30 mouse cellular contexts compared by ENCODE assay signal in genomic region chr16:94092511-94093150, GRCm38 (mm10). TPM values are rescaled to one million over a fixed set of nuclear protein-coding genes. Genes with fewer than 3 reads are reported as not detected.
DNase-seq lines count a peak whose midpoint lies in the region; ATAC-seq and TF ChIP-seq lines count a peak whose summit lies in the region.
"Had no signal": no experiment of that assay in that cellular context is flagged by ENCODE, and none has a peak within 500 bp of the region (broad histone marks: within the 10 kb centered on the region; RNA-seq: fewer than 3 reads in every experiment).

No protein-coding gene starts in this region.

- no peak overlapping the region for H3K9ac ChIP-seq in forebrain, embryonic 15.5 days (replicated peaks)
- no peak overlapping the region for H3K9ac ChIP-seq in kidney, postnatal 0 days (ENCODE audit: low read depth, low read length)
- H3K9ac ChIP-seq in limb, embryonic 11.5 days (ENCODE audit: low read length): no peak overlapping the region
- H3K9ac ChIP-seq: embryonic facial prominence, embryonic 13.5 days; forebrain, embryonic 13.5 days; heart, embryonic 15.5 days; hindbrain, embryonic 13.5 days; limb, embryonic 12.5 days; liver, embryonic 15.5 days; lung, embryonic 14.5 days had no signal

- TF ChIP-seq CTCF in kidney, postnatal 0 days (IDR thresholded peaks at IDR 0.05; ENCODE audit: low read depth): no peak

- no peak overlapping the region for H3K4me2 ChIP-seq in forebrain, embryonic 15.5 days (replicated peaks)
- H3K4me2 ChIP-seq in kidney, postnatal 0 days (ENCODE audit: low read length): 0 out of 2 replicates have a peak overlapping the region, but pooled peaks have one; percentile 13
- H3K4me2 ChIP-seq in limb, embryonic 11.5 days (ENCODE audit: low read depth, severe bottlenecking): no peak overlapping the region
- H3K4me2 ChIP-seq: embryonic facial prominence, embryonic 13.5 days; forebrain, embryonic 13.5 days; heart, embryonic 15.5 days; hindbrain, embryonic 13.5 days; limb, embryonic 12.5 days; liver, embryonic 15.5 days; lung, embryonic 14.5 days had no signal

- WGBS in forebrain, embryonic 10.5 days: 1% methylated on average over 12 of the region's 12 CpGs
- 1% methylated on average over 12 of the region's 12 CpGs for WGBS in forebrain, embryonic 15.5 days
- WGBS in kidney, postnatal 0 days: 4% methylated on average over 12 of the region's 12 CpGs
- 1% methylated on average over 12 of the region's 12 CpGs for WGBS in embryonic facial prominence, embryonic 10.5 days
- WGBS in limb, embryonic 11.5 days: under 1% methylated on average over 12 of the region's 12 CpGs

- H3K4me1 ChIP-seq in forebrain, embryonic 10.5 days: peaks cover 37% of the 10 kb centered on the region
- H3K4me1 ChIP-seq in forebrain, embryonic 15.5 days: peaks cover 5% of the 10 kb centered on the region; the same call in 1 of the 2 replicates
- peaks cover 5% of the 10 kb centered on the region; the same call in 1 of the 2 replicates for H3K4me1 ChIP-seq in kidney, postnatal 0 days (replicated peaks; ENCODE audit: insufficient read depth, low read length)
- peaks cover 43% of the 10 kb centered on the region for H3K4me1 ChIP-seq in embryonic facial prominence, embryonic 10.5 days
- peaks cover 6% of the 10 kb centered on the region; the same call in 1 of the 2 replicates for H3K4me1 ChIP-seq in limb, embryonic 11.5 days (ENCODE audit: control insufficient read depth, insufficient read depth, low read length)
- H3K4me1 ChIP-seq: liver, embryonic 15.5 days had no signal

- no peak overlapping the region for H3K27ac ChIP-seq in forebrain, embryonic 10.5 days
- H3K27ac ChIP-seq in forebrain, embryonic 15.5 days (replicated peaks): no peak overlapping the region
- H3K27ac ChIP-seq in kidney, postnatal 0 days: no peak overlapping the region
- H3K27ac ChIP-seq in embryonic facial prominence, embryonic 10.5 days (replicated peaks): no peak overlapping the region
- no peak overlapping the region for H3K27ac ChIP-seq in limb, embryonic 11.5 days (replicated peaks; ENCODE audit: low read depth, low read length)
- H3K27ac ChIP-seq: embryonic facial prominence, embryonic 13.5 days; forebrain, embryonic 13.5 days; heart, embryonic 10.5 days; heart, embryonic 15.5 days; hindbrain, embryonic 13.5 days; limb, embryonic 12.5 days; liver, embryonic 15.5 days; stomach, postnatal 0 days had no signal

- H3K4me3 ChIP-seq in forebrain, embryonic 10.5 days: no peak overlapping the region
- H3K4me3 ChIP-seq in forebrain, embryonic 15.5 days: no peak overlapping the region
- H3K4me3 ChIP-seq in kidney, postnatal 0 days (replicated peaks; ENCODE audit: low read depth, low read length): no peak overlapping the region; the same call in 1 of the 2 replicates
- H3K4me3 ChIP-seq in embryonic facial prominence, embryonic 10.5 days: no peak overlapping the region
- H3K4me3 ChIP-seq in limb, embryonic 11.5 days (ENCODE audit: low read depth, low read length): no peak overlapping the region
- H3K4me3 ChIP-seq: embryonic facial prominence, embryonic 13.5 days; forebrain, embryonic 13.5 days; heart, embryonic 10.5 days; heart, embryonic 15.5 days; hindbrain, embryonic 13.5 days; limb, embryonic 12.5 days; liver, embryonic 15.5 days had no signal

- peak; percentile 32 for DNase-seq in forebrain, embryonic 10.5 days (ENCODE audit: extremely low spot score, low spot score)
- DNase-seq in kidney, postnatal 0 days (ENCODE audit: low spot score): no peak
- no peak for DNase-seq in kidney, adult 9 months
- DNase-seq in embryonic facial prominence, embryonic 10.5 days (ENCODE audit: low spot score): peak; percentile 44
- peak; percentile 42 for DNase-seq in limb, embryonic 11.5 days (ENCODE audit: low spot score)
- DNase-seq in cerebellum, adult 18-20 months: no peak
- DNase-seq: adrenal gland, postnatal 14 days; cerebellum, adult 11 months; cerebellum, adult 9-11 months; gastrocnemius, postnatal 25 days; heart, adult 11 months; kidney, adult 11 months; kidney, postnatal 10 days; lung, embryonic 14.5 days; lung, postnatal 14 days; right cerebral cortex, postnatal 4 days; thymus, adult 18-20 months; thymus, postnatal 25 days had no signal

- no peak for ATAC-seq in forebrain, embryonic 15.5 days (replicated peaks)
- no peak for ATAC-seq in kidney, postnatal 0 days (replicated peaks; ENCODE audit: low FRiP score, low read depth)
- ATAC-seq in limb, embryonic 11.5 days (ENCODE audit: insufficient number of reproducible peaks, low FRiP score, low TSS enrichment, low read depth): no peak
- ATAC-seq: forebrain, embryonic 13.5 days had no signal

- H3K27me3 ChIP-seq in forebrain, embryonic 10.5 days (ENCODE audit: poor library complexity, severe bottlenecking): peaks cover 100% of the 10 kb centered on the region
- H3K27me3 ChIP-seq in forebrain, embryonic 15.5 days: peaks cover 96% of the 10 kb centered on the region
- H3K27me3 ChIP-seq in kidney, postnatal 0 days (ENCODE audit: insufficient read depth, low read length): peaks cover 88% of the 10 kb centered on the region
- peaks cover 100% of the 10 kb centered on the region for H3K27me3 ChIP-seq in embryonic facial prominence, embryonic 10.5 days (replicated peaks; ENCODE audit: low read depth, poor library complexity, severe bottlenecking)
- peaks cover 84% of the 10 kb centered on the region for H3K27me3 ChIP-seq in limb, embryonic 11.5 days (ENCODE audit: control insufficient read depth, insufficient read depth, low read length)

- no peaks in the 10 kb centered on the region for H3K9me3 ChIP-seq in forebrain, embryonic 10.5 days
- no peaks in the 10 kb centered on the region for H3K9me3 ChIP-seq in forebrain, embryonic 15.5 days
- H3K9me3 ChIP-seq in kidney, postnatal 0 days (replicated peaks; ENCODE audit: low read length): no peaks in the 10 kb centered on the region
- no peaks in the 10 kb centered on the region for H3K9me3 ChIP-seq in embryonic facial prominence, embryonic 10.5 days
- no peaks in the 10 kb centered on the region for H3K9me3 ChIP-seq in limb, embryonic 11.5 days (ENCODE audit: control insufficient read depth, low read length)
- H3K9me3 ChIP-seq: embryonic facial prominence, embryonic 13.5 days; forebrain, embryonic 13.5 days; heart, embryonic 10.5 days; heart, embryonic 15.5 days; hindbrain, embryonic 13.5 days; limb, embryonic 12.5 days; liver, embryonic 15.5 days had no signal

- no peaks in the 10 kb centered on the region for H3K36me3 ChIP-seq in forebrain, embryonic 10.5 days (replicated peaks)
- no peaks in the 10 kb centered on the region for H3K36me3 ChIP-seq in forebrain, embryonic 15.5 days
- no peaks in the 10 kb centered on the region for H3K36me3 ChIP-seq in kidney, postnatal 0 days (ENCODE audit: insufficient read depth, low read length)
- H3K36me3 ChIP-seq in embryonic facial prominence, embryonic 10.5 days (replicated peaks): no peaks in the 10 kb centered on the region
- no peaks in the 10 kb centered on the region for H3K36me3 ChIP-seq in limb, embryonic 11.5 days (ENCODE audit: control insufficient read depth, insufficient read depth, low read length)
- H3K36me3 ChIP-seq: embryonic facial prominence, embryonic 13.5 days; heart, embryonic 10.5 days; heart, embryonic 15.5 days; hindbrain, embryonic 13.5 days; limb, embryonic 12.5 days; liver, embryonic 15.5 days had no signal

RNA-seq across cellular contexts. Expression of gene Sim2, which starts 7.9 kb away (rescaled TPM):
- polyA plus RNA-seq in forebrain, embryonic 10.5 days (2016; fragmentation: Nextera tagmentation; extraction: Ambion mirVana): 0.04 and 0.14 TPM in 2 replicates
- 0.04 TPM in 1 of 2 replicates, not detected in the other for polyA plus RNA-seq in forebrain, embryonic 15.5 days (2015; fragmentation: Nextera tagmentation; extraction: Ambion mirVana)
- 3.0 and 3.1 TPM in 2 replicates for polyA plus RNA-seq in kidney, postnatal 0 days (2015; fragmentation: Nextera tagmentation; extraction: Ambion mirVana)
- 0.87 and 1.5 TPM in 2 replicates for polyA plus RNA-seq in embryonic facial prominence, embryonic 10.5 days (2016; fragmentation: Nextera tagmentation; extraction: Ambion mirVana)
- polyA plus RNA-seq in limb, embryonic 11.5 days (2014; fragmentation: Nextera tagmentation; extraction: Ambion mirVana): 2.6 and 2.7 TPM in 2 replicates
- polyA plus RNA-seq: hindbrain, embryonic 13.5 days; large intestine, adult 2 months; liver, adult 2 months; liver, embryonic 15.5 days; spleen, adult 2 months had no signal

Comparison
In these comparisons a context has a peak if more than half of its experiments do, and no peak if none do; other contexts are left out.
1. DNase-seq: peak in forebrain, embryonic 10.5 days (single experiment), embryonic facial prominence, embryonic 10.5 days (single experiment) and limb, embryonic 11.5 days (single experiment); none in kidney, postnatal 0 days (single experiment), kidney, adult 9 months (single experiment) and cerebellum, adult 18-20 months (0 of 2).